Mouse (Mus musculus) olfactory bulb, adult 2 months (tissue): ENCODE measurements around the gene Gm10135. TPM values are rescaled to one million over a fixed set of nuclear protein-coding genes. Genes with fewer than 3 reads are reported as not detected.

Experiments
- H3K27ac ChIP-seq: fragments of 200-500 bp; 2 replicates; pipeline ENCODE4 v1.5.1; 2012; ENCODE audit warnings: low read depth, low read length; ENCODE audit not compliant: insufficient read depth
- H3K4me1 ChIP-seq: fragments of 200-500 bp; 2 replicates; pipeline ENCODE4 v1.6.1; 2012; ENCODE audit warnings: low read length; ENCODE audit not compliant: control insufficient read depth, insufficient read depth
- H3K4me3 ChIP-seq: fragments of 200-500 bp; 2 replicates; pipeline ENCODE4 v1.5.1; 2012; ENCODE audit warnings: mild to moderate bottlenecking, low read depth, low read length, moderate library complexity; ENCODE audit not compliant: insufficient read depth
- CTCF ChIP-seq: fragments of 200-500 bp; IDR thresholded peaks from 2 replicates; pipeline ENCODE4 v1.5.1; 2012; ENCODE audit warnings: low read depth, mild to moderate bottlenecking, low read length, moderate library complexity; ENCODE audit not compliant: insufficient read depth
- POLR2A ChIP-seq: fragments of 200-500 bp; IDR thresholded peaks from 2 replicates; pipeline ENCODE4 v1.6.1; 2012; ENCODE audit warnings: mild to moderate bottlenecking, low read depth, low read length, moderate library complexity; ENCODE audit not compliant: insufficient read depth
- WGBS: fragments of 180-500 bp; shearing (Covaris S2); methylation state at CpG from one replicate; pipeline ENCODE4 v1.1.7; 2018; 5-methylcytosine and 5-hydroxymethylcytosine counted together
- polyA plus RNA-seq: library from polyadenylated mRNA; stranded (reverse); fragments of >200 nt; gene quantifications from 2 replicates; pipeline ENCODE4 v1.2.4, GENCODE M21; 2012; ENCODE audit warnings: low replicate concordance; ENCODE audit not compliant: missing spikeins, insufficient read depth, insufficient read length

The Gm10135 gene
- polyA plus RNA-seq, 1 experiment = not detected

DNA sequence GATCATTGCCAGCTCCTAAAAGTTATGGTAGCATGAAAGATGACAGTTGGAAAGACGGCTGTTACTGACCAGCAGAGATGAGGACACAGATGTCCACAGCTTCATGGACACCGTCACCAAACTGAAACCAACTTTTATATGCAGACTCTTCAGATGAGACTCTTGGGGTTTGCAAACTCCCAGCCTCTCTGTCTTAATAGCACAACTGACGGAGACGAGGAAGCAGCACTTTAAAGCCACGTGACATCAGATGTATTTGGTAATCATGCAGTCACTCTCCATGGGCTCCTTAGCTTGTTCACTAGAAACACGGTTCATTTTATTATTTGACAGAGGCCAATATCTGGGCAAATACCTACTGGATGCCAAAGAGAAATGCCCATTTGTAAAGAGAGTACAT lies 1.5 kb upstream of the Gm10135 start:
- Histone ChIP-seq H3K4me1 (peaks cover 2% of the 10 kb centered on the region; the same call in 1 of the 2 replicates), H3K4me3 (no peak overlapping the region), H3K27ac (no peak overlapping the region)
- 91% methylated on average over 6 of the region's 6 CpGs for WGBS
- no peak for TF ChIP-seq POLR2A
- TF ChIP-seq CTCF = no peak

DNA sequence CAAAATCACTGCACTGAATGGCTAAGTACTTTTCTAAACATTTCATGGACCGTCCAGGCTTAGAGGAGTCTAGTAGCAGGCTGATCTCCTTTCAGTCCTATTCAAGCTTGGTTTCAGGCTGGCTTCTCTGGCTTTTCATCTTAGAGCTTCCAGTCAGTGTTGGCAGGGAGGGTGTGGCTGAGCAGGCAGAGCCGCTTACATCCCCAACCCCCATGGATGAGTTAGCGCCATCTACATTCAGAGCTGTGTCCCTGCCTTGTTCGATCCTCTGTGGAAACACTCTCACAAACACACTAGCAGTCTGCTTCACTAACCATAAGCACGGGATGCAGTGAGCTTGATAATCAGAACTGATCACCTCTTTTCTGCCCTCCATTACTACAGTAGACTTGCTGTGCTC lies 1.6 kb downstream of the Gm10135 start:
- H3K27ac ChIP-seq = no peak overlapping the region
- TF ChIP-seq POLR2A (no peak), CTCF (no peak)
- WGBS = 29% methylated on average over 5 of the region's 5 CpGs
- H3K4me1 ChIP-seq = peaks cover 2% of the 10 kb centered on the region; the same call in 1 of the 2 replicates
- no peak overlapping the region for H3K4me3 ChIP-seq

DNA sequence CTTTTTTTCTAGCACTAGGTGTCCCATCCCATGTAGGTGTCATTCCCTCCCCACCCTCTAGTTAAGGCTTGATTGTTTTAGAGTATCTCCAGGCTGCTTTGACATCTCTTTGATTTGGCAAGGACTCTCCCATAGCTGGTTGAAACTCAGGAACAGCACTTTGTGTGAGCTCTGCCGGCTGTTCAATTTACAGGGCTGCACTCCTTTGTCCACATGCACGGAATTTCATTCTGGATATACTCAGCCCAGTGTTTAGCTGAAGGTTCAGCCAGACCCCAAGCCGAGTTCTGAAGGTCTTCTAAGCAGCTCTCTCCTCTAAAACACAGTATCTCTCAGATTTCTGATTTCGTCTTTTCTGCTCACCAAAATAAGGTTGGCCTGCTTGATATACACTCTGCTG lies 2.1 kb downstream of the Gm10135 start:
- no peak overlapping the region for H3K27ac ChIP-seq
- 43% methylated on average over 4 of the region's 4 CpGs for WGBS
- peaks cover 2% of the 10 kb centered on the region; the same call in 1 of the 2 replicates for H3K4me1 ChIP-seq
- no peak overlapping the region for H3K4me3 ChIP-seq
- no peak for TF ChIP-seq POLR2A
- TF ChIP-seq CTCF = no peak

DNA sequence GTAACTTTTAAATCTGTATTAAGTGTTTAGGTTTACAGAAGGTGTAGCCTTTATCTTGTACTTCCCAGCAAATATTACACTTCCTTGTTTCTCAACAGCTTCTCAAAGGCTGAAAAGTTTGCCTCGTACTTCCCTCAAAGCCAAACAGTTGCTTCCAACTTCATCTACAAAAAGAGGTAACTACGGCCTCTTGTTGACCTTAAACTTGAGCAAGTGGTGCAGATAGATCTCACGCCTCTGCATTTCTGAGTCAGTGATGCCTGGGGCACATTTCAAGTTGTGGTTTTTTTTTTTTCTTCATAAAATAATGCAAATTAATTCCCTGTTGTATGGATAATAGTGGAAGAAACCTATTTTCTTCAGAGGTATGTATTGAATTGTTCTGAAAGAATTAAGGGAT lies 8.8 kb downstream of the Gm10135 start:
- 82% methylated on average over 3 of the region's 3 CpGs for WGBS
- no peak for TF ChIP-seq POLR2A
- TF ChIP-seq CTCF = no peak
- Histone ChIP-seq H3K4me1 (no peaks in the 10 kb centered on the region), H3K4me3 (no peak overlapping the region), H3K27ac (no peak overlapping the region)

DNA sequence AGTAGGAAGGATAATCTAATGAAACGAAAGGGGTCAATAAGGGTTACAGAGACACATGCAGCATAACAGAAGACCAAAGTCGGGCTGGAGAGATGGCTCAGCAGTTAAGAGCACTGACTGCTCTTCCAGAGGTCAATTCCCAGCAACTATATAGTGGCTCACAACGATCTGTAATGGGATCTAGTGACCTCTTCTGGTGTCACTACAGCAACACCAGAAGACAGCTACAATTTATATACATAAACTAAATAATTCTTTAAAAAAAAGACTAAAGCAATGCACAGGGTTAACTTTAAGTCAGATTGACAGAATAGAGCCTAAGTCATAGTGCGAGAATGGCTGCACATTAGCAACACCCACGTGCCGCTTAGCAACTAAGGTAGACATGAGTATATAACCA lies 14.4 kb downstream of the Gm10135 start:
- no peak overlapping the region for H3K4me3 ChIP-seq
- no peak overlapping the region for H3K27ac ChIP-seq
- 88% methylated on average over 6 of the region's 6 CpGs for WGBS
- no peaks in the 10 kb centered on the region for H3K4me1 ChIP-seq
- TF ChIP-seq POLR2A (no peak), CTCF (no peak)

GRCm38 (mm10) chr5:72957281-72957680 lies 17.2 kb downstream of the Gm10135 start:
- H3K27ac ChIP-seq = no peak overlapping the region
- 86% methylated on average over 17 of the region's 17 CpGs for WGBS
- H3K4me3 ChIP-seq = no peak overlapping the region
- TF ChIP-seq POLR2A (no peak), CTCF (no peak)
- no peaks in the 10 kb centered on the region for H3K4me1 ChIP-seq

DNA sequence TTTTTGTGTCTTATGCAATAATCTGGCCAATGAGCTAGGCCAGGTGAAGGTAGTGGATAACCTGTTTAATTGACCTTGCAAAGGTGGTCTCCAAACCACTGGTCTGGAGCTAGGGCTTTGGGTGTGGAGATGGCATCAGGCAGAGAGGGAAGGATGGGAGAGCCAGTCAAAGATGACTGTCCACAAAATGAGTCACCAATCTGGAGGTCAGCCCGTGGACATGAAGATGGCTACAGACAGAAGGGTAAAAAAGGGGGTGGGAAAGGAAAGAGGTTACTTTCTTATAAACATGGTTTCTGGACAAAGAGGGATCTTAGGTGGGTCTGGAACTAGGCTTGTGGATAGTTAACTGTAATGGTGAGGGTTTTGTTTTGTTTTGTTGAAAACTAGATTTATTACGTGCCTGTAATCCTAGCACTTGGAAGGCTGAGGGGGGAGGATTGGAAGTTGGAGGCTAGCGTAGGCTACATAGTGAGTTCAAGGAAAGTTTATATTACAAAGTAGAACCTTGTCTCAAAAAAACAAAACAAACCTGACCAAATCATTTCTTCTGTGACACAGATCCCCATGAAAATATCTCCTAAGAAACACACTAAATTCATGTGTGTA lies 20.4 kb downstream of the Gm10135 start:
- no peak overlapping the region for H3K4me3 ChIP-seq
- WGBS = 92% methylated on average over 3 of the region's 3 CpGs
- no peaks in the 10 kb centered on the region for H3K4me1 ChIP-seq
- no peak for TF ChIP-seq CTCF
- TF ChIP-seq POLR2A = no peak
- H3K27ac ChIP-seq = no peak overlapping the region

DNA sequence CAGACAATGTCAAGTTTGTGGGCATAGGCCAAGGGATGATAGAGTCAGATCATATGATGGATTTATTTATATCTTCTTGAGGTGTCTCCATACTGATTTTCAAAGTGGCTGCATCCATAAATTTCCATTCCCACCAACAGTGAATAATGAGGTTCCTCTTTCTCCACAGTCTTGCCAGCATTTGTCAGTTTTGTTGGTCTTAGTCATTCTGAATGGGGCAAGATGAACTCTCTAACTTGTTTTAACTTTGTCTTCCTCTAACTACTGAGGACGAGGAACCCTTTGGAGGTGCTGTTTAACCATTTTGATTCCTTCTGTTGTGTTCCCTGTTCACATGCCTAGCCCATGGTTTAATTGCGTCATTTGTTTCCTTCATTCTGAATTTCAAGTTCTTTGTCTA lies 24.2 kb downstream of the Gm10135 start:
- TF ChIP-seq POLR2A (no peak), CTCF (no peak)
- Histone ChIP-seq H3K4me1 (no peaks in the 10 kb centered on the region), H3K27ac (no peak overlapping the region), H3K4me3 (no peak overlapping the region)
- WGBS = 79% methylated on average over 2 of the region's 2 CpGs

DNA sequence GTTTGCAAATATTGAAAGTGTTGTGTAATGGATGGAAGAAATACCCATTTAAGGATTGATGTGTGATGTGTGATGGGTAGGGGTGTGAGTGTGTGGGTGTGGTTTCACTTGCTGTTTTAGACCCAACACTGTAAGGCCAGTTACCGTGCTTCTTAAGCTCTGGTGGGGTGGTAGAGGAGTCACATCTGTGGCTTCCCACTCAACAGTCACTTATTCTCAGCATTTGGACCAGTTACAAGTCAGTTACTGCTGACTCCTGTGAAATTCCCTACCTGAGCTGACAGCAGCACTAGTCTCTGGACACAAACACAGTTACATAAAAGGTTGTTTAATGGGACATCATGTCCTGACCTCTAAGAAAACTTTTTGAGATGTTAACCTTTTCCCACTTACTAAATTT lies 26.4 kb downstream of the Gm10135 start:
- TF ChIP-seq CTCF = no peak
- TF ChIP-seq POLR2A = no peak
- Histone ChIP-seq H3K4me1 (no peaks in the 10 kb centered on the region), H3K4me3 (no peak overlapping the region), H3K27ac (no peak overlapping the region)
- WGBS = 60% methylated on average over 1 of the region's 1 CpGs
